Mouse (Mus musculus): ENCODE data around the gene Il2ra.

DNA sequence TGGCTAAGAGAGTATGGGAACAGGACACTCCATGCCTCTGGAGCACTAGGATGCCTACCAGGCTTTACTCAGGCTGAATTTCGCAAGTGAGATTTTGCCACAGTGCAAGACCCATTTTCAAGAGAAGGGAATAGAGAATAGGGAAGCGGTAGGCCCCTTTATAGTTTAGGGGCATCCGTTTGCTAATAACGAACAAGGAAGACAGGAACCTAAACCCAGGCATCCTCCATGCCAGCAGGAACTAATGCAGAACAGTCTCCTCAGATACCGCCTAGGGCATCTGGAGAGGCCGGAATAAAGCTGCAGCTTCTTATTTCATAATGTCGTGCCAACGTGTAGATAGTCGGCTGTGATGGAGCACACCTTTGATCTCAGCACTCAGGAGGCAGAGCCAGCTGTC is 80.0 kb downstream of the Il2ra start:
- TF ChIP-seq CTCF (IDR thresholded peaks at IDR 0.05; ENCODE audit: borderline replicate concordance, insufficient read depth, low read depth, low read length), result no peak
- no peak for TF ChIP-seq POLR2A (IDR thresholded peaks at IDR 0.05; ENCODE audit: borderline replicate concordance, insufficient read depth, low read length)
